Mouse (Mus musculus) stomach, postnatal 0 days (tissue): ENCODE results near the gene Gm26558.

Source experiments
- CTCF ChIP-seq: IDR thresholded peaks from 2 replicates; pipeline ENCODE4 v1.5.1; 2016; ENCODE audit warnings: antibody characterized with exemption, low read depth, mild to moderate bottlenecking, moderate library complexity
- EP300 ChIP-seq: optimal IDR thresholded peaks from 2 replicates; pipeline ENCODE3; 2016; ENCODE audit warnings: antibody characterized with exemption

DNA sequence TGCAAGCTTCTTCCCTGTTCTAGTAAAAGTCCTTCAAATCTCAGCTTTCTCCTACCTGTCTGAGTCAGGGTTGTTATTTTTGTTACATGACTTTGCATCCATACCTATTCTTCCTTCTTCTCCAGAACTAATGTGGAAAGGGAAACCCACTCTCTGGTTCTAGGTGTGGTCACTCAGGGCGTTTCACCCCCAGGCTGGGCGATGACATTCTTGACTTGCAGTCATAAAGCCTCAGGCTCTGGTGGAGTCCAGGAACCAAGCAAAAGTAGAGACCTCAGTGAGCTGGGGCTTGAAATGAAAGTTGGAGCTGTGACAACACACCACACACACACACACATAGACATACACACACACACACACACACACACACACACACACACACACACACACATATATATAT is 45.8 kb downstream of the Gm26558 start:
- TF ChIP-seq CTCF (no peak), EP300 (no peak)
